Mouse (Mus musculus): ENCODE measurements around the gene Rpl38. TPM values are rescaled to one million over a fixed set of nuclear protein-coding genes. Genes with fewer than 3 reads are reported as not detected.
"Not testable (repeated sequence)": the region's sequence is repeated elsewhere in the genome, so short reads cannot be mapped to it uniquely, and the experiment has no call there.

The Rpl38 gene
- polyA plus RNA-seq, 1 experiment from 2014 or later = 775 TPM

DNA sequence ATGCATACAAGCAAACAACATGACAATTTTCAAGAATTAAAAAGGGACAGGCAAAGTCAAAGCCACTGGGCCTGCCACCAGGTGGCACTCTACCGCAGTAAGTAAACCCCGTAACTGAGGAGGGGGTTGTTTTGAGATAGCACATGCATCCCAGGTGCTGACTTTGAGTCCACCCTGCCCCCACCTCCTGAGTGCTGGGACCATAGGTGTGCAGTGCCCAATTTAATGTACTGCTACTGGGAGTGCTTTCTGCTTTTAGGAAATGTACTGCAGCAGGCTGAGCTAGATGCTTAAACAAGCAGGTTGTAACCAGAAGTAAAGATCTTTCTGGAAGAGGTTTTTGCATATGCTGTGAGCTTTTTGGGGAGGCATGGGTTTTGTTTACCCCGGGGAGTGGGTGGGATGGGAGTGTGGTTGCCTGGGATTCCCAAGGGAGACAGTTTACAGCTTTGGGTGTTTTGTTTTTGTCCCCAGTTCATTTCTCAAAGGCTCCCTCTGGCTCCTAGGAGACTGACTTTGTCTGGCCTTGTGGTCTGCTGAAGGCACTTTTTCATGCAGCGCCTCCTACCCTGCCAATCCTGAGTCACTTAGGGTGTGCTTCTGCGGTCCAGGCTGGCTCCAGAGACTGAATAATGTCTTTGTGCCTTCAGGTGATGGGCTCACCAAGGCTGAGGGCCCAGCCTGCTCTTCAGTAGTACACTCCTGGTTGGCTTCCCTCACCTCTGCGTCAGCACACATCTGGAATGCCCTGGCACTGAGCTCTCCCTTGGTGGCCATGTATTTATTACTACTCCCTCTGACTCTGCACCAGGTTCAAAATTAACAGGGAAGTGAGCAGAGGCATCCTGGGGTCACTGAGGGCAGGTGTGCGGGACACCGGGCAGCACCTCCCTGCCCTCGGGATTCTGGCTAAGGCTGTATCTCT lies 4.7 kb downstream of the Rpl38 start:
- H3K9me3 ChIP-seq (replicated peaks) = no peaks in the 10 kb centered on the region
- 63% methylated on average over 9 of the region's 9 CpGs for WGBS
- peaks cover 47% of the 10 kb centered on the region for H3K4me1 ChIP-seq (replicated peaks)
- no peak for ATAC-seq (replicated peaks; ENCODE audit: insufficient number of reproducible peaks, insufficient read depth, low FRiP score, low read depth)
- peaks cover 4% of the 10 kb centered on the region; the same call in 1 of the 2 replicates for H3K27me3 ChIP-seq
- peaks cover 33% of the 10 kb centered on the region for H3K36me3 ChIP-seq
- H3K27ac ChIP-seq = no peak overlapping the region
- no peak overlapping the region for H3K9ac ChIP-seq
- no peak overlapping the region for H3K4me2 ChIP-seq
- no peak overlapping the region for H3K4me3 ChIP-seq

DNA sequence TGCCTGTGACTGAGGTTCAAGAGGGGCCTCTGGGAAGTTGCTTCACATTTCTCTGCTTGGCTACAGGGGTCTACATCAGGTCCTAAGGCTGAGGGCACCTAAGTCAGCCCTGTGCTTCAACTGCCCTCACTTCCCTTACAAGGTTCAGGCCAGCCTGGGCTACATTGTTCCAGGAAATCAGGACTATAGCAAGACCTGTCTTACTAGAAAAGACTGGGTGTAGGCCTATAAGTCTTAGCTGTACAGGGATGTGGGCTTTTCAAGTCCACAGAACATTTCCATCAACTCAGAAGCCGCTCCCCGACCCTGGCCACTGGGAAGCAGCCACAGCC lies 5.4 kb downstream of the Rpl38 start:
- H3K4me3 ChIP-seq = no peak overlapping the region
- no peak for ATAC-seq (replicated peaks; ENCODE audit: insufficient number of reproducible peaks, insufficient read depth, low FRiP score, low read depth)
- 76% methylated on average over 2 of the region's 2 CpGs for WGBS
- H3K27me3 ChIP-seq = peaks cover 4% of the 10 kb centered on the region; the same call in 1 of the 2 replicates
- H3K9ac ChIP-seq = no peak overlapping the region
- no peak overlapping the region for H3K4me2 ChIP-seq
- no peaks in the 10 kb centered on the region for H3K9me3 ChIP-seq (replicated peaks)
- H3K36me3 ChIP-seq = peaks cover 33% of the 10 kb centered on the region
- peaks cover 47% of the 10 kb centered on the region for H3K4me1 ChIP-seq (replicated peaks)
- H3K27ac ChIP-seq = no peak overlapping the region

DNA sequence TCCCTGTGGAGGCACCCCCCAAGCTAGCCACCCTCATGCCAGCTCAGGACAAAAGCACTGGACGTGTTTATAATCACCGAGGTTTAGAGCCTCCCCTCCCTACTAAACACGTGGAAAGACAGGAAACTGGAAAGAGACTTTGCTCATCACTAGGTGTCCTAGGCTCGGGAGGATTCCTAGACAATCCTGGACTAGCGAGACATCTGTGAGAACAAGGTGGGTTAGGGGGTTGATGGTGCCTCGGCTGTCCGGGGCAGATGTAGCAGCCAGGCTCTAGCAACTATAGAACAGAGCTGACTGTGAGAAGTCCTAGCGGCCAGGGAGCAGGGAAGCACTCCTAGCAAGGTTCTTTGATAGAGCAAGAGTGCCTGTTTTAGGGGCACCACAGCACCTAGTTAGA lies 5.9 kb downstream of the Rpl38 start:
- ATAC-seq (replicated peaks; ENCODE audit: insufficient number of reproducible peaks, insufficient read depth, low FRiP score, low read depth) = no peak
- WGBS = 53% methylated on average over 8 of the region's 8 CpGs

DNA sequence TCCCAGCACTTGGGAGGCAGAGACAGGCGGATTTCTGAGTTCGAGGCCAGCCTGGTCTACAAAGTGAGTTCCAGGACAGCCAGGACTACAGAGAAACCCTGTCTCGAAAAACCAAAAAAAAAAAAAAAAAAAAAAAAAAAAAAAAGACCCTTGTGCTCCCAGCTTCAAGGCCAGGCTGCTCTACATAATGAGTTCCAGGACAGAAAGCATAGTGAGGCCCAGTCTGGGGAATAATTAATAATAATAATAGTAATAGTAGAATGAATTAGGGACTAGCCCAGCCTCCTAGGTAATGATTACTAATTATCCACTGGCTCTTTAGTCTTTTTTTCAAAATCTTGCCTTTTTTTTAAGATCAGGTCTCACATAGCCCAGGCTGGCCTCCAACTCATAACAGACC lies 6.5 kb downstream of the Rpl38 start:
- 86% methylated on average over 2 of the region's 3 CpGs for WGBS
- H3K4me3 ChIP-seq = peak overlapping the region; percentile 71
- H3K9ac ChIP-seq; ATAC-seq (replicated peaks; ENCODE audit: insufficient number of reproducible peaks, insufficient read depth, low FRiP score, low read depth); H3K9me3 ChIP-seq (replicated peaks); H3K27me3 ChIP-seq; H3K27ac ChIP-seq: not testable (repeated sequence)
- H3K4me1 ChIP-seq (replicated peaks) = peaks cover 49% of the 10 kb centered on the region
- H3K36me3 ChIP-seq = peaks cover 33% of the 10 kb centered on the region
- H3K4me2 ChIP-seq = peak overlapping the region; percentile 99

More for the DNA sequence above, 5.9 kb downstream of the Rpl38 start:
- no peak overlapping the region for H3K4me2 ChIP-seq
- H3K9ac ChIP-seq = no peak overlapping the region
- no peak overlapping the region for H3K27ac ChIP-seq
- peaks cover 33% of the 10 kb centered on the region for H3K36me3 ChIP-seq
- H3K4me1 ChIP-seq (replicated peaks) = peaks cover 49% of the 10 kb centered on the region
- no peaks in the 10 kb centered on the region for H3K9me3 ChIP-seq (replicated peaks)
- no peak overlapping the region for H3K4me3 ChIP-seq
- H3K27me3 ChIP-seq = peaks cover 4% of the 10 kb centered on the region; the same call in 1 of the 2 replicates

DNA sequence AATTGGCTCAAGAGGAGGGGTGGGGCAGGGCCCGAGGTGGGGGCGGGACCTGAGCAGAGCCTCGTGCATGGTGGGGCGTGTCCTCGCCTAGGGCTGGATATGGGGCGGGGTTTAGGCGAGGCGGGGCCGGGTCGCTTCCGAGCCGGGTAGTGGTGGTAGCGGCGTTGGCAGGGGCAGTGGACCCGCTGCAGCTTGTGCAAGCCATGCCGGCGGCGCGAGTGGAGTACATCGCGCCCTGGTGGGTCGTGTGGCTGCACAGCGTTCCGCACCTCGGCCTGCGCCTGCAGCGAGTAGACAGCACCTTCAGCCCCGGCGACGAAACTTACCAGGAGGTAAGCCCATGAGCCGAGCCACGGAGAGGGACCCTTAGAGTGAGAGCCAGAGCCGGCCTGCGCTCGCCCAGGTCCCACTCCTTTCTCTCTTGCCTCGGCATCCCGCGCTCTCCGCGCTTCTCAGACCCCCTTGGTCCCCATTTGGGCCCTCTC lies 7.1 kb downstream of the Rpl38 start, which contains the start of gene Ttyh2:
TSS of gene Ttyh2 (plus strand) at position 91 of the 485 bp plus-strand sequence.
- Histone ChIP-seq H3K27ac (peak within 1 kb of the TSS; percentile 59; the same call in 1 of the 2 replicates), H3K4me1 (replicated peaks) (peaks cover 48% of the 10 kb centered on the region), H3K36me3 (peaks cover 33% of the 10 kb centered on the region), H3K9me3 (replicated peaks) (no peaks in the 10 kb centered on the region), H3K4me3 (peak within 1 kb of the TSS; percentile 71), H3K9ac (peak within 1 kb of the TSS; percentile 69), H3K4me2 (peak within 1 kb of the TSS; percentile 99), H3K27me3 (peaks cover 4% of the 10 kb centered on the region; the same call in 1 of the 2 replicates)
- peak; percentile 86 for ATAC-seq (replicated peaks; ENCODE audit: insufficient number of reproducible peaks, insufficient read depth, low FRiP score, low read depth)
- 0% methylated on average over 40 of the region's 40 CpGs for WGBS

DNA sequence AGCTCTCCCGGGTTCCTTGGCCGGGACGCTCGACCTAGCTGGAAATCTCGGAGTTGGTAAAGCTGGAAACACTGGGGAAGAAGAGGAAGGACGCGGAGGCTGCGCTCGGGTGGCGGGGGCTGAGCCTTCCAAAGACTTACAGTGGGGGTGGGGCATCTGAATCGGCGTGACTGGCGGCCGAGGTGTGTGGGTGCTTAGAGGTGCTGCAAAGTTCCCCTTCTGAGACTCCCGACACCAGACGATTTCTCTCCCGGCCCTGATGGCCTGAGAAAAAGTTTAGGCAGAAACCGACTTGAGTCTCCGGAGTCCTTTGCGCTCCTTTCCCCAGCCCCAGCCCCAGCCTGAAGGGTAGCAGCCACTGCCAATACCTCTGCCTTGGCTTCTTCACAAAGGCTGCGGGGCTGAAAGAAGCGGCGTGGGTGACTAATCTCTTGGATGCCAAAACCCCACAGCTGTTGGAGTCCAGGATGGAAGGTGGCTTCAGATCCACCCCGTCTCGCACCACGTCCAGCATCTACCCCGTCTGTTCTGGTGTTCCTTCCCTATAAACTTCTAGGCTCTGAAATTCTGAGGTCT lies 7.6 kb downstream of the Rpl38 start:
- H3K4me3 ChIP-seq = peak overlapping the region; percentile 71
- H3K27me3 ChIP-seq = peaks cover 4% of the 10 kb centered on the region; the same call in 1 of the 2 replicates
- no peaks in the 10 kb centered on the region for H3K9me3 ChIP-seq (replicated peaks)
- WGBS = 2% methylated on average over 27 of the region's 27 CpGs
- H3K27ac ChIP-seq = peak overlapping the region; percentile 59; the same call in 1 of the 2 replicates
- peak overlapping the region; percentile 99 for H3K4me2 ChIP-seq
- peaks cover 48% of the 10 kb centered on the region for H3K4me1 ChIP-seq (replicated peaks)
- ATAC-seq (replicated peaks; ENCODE audit: insufficient number of reproducible peaks, insufficient read depth, low FRiP score, low read depth) = peak; percentile 16; the same call in 1 of the 2 replicates
- peak overlapping the region; percentile 69 for H3K9ac ChIP-seq
- H3K36me3 ChIP-seq = peaks cover 29% of the 10 kb centered on the region

DNA sequence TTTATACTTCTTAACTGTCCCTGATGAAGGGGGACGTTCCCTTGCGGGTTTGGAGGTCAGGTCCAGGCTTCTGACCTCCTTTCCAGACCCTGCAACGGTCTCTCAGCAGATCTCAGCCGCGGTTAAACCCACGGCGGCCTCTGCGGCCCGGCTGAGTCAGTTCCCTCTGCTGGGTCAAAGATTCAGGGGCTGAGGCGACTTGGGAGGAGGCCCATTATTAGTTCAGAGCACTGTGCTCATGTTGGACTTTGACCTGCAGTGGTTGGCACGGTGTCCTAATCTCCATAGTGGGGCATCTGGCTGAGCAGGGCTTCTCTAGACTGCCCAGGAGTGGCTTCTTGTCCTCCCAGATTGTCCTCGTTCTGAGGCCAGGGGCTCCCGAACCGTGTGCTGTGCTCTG lies 8.1 kb downstream of the Rpl38 start:
- peak overlapping the region; percentile 69 for H3K9ac ChIP-seq
- peak overlapping the region; percentile 99 for H3K4me2 ChIP-seq
- H3K27me3 ChIP-seq = peaks cover 4% of the 10 kb centered on the region; the same call in 1 of the 2 replicates
- 9% methylated on average over 14 of the region's 14 CpGs for WGBS
- peaks cover 45% of the 10 kb centered on the region for H3K4me1 ChIP-seq (replicated peaks)
- peak overlapping the region; percentile 71 for H3K4me3 ChIP-seq
- ATAC-seq (replicated peaks; ENCODE audit: insufficient number of reproducible peaks, insufficient read depth, low FRiP score, low read depth) = no peak
- 0 out of 2 replicates have a peak overlapping the region, but pooled peaks have one; percentile 59 for H3K27ac ChIP-seq
- H3K36me3 ChIP-seq = peaks cover 24% of the 10 kb centered on the region
- H3K9me3 ChIP-seq (replicated peaks) = no peaks in the 10 kb centered on the region

DNA sequence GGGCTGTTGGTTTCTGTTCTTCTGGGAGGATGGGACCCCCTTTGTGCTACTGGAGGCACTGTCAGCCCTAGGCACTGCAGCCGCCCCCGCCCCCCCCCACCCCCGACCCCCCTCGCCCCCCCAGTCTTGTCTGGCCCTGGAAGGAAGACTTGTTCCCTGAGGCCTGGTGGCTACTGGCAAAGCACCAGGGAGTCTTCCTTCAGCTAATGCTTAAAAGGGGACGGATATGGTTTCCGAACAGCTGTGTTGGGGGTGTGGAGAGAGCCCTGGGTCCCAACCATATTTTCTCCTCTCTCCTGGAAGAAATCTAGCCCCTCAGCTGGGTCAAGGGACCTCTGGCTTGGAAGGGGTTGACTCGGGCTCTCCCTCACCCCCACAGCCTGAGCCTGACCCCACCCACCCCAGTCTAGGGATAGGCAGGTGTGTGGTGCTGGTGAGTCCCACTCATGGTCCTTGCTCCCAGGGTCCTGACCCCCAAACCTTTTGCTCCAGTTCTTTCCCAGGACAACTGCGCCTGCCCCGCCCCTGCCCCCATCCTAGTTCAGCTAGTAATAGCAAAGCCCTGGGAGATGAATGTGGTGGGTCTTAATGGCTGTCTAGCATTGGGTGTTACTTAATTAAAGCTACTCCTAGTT lies 8.7 kb downstream of the Rpl38 start:
- H3K4me1 ChIP-seq (replicated peaks) = peaks cover 45% of the 10 kb centered on the region
- H3K9ac ChIP-seq = 0 out of 2 replicates have a peak overlapping the region, but pooled peaks have one; percentile 69
- H3K27ac ChIP-seq = no peak overlapping the region
- peaks cover 4% of the 10 kb centered on the region; the same call in 1 of the 2 replicates for H3K27me3 ChIP-seq
- H3K36me3 ChIP-seq = peaks cover 18% of the 10 kb centered on the region
- 46% methylated on average over 9 of the region's 9 CpGs for WGBS
- H3K4me2 ChIP-seq = peak overlapping the region; percentile 99
- no peak for ATAC-seq (replicated peaks; ENCODE audit: insufficient number of reproducible peaks, insufficient read depth, low FRiP score, low read depth)
- H3K4me3 ChIP-seq = peak overlapping the region; percentile 71
- H3K9me3 ChIP-seq (replicated peaks) = no peaks in the 10 kb centered on the region

DNA sequence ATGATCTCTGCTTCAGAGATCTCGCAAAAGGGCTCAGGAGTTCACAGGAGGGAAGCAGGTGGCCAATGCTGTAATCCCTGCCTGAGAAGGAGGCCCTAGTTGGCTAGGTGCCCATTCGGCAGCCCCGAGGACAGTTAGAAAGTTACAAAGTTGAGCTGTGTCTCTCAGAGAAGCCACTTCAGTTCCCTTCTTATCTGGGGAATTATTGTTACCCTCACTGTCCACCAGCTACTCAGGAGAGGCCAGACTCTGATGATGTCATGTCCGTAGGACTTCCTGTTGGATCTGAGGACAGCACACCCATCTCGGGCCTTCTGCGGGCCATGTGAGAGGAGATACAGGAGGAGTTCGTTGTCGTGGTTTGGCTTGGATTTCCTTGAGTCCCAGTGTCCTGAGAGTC lies 11.3 kb downstream of the Rpl38 start:
- Histone ChIP-seq H3K36me3 (no peaks in the 10 kb centered on the region), H3K4me2 (0 out of 2 replicates have a peak overlapping the region, but pooled peaks have one; percentile 13), H3K27me3 (peaks cover 4% of the 10 kb centered on the region; the same call in 1 of the 2 replicates), H3K9me3 (replicated peaks) (no peaks in the 10 kb centered on the region), H3K4me3 (no peak overlapping the region), H3K9ac (0 out of 2 replicates have a peak overlapping the region, but pooled peaks have one; percentile 2), H3K27ac (peak overlapping the region; percentile 52), H3K4me1 (replicated peaks) (peaks cover 49% of the 10 kb centered on the region)
- no peak for ATAC-seq (replicated peaks; ENCODE audit: insufficient number of reproducible peaks, insufficient read depth, low FRiP score, low read depth)
- 28% methylated on average over 8 of the region's 8 CpGs for WGBS

DNA sequence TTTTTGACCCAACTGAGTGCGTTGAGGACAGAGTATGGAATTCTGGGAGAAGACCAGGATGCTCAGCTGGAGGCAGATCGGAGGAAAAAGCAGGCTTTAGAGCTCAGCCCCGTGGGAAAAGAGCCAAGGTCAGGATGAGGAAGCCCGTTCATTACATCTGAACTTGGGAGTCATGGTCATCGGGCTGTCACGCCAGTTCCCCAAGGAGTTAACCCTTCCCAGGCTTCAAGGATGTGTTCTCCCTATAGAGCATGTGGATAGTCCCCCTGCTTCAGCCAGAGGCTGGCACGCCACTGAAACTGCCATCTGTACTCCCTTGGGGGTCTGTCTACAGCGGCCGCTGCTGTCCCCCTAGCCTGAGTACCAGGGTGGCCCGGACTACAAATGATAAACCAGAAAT lies 12.0 kb downstream of the Rpl38 start:
- no peak for ATAC-seq (replicated peaks; ENCODE audit: insufficient number of reproducible peaks, insufficient read depth, low FRiP score, low read depth)
- H3K4me2 ChIP-seq = no peak overlapping the region
- no peaks in the 10 kb centered on the region for H3K9me3 ChIP-seq (replicated peaks)
- H3K36me3 ChIP-seq = no peaks in the 10 kb centered on the region
- H3K27ac ChIP-seq = peak overlapping the region; percentile 4; the same call in 1 of the 2 replicates
- no peak overlapping the region for H3K9ac ChIP-seq
- H3K27me3 ChIP-seq = peaks cover 4% of the 10 kb centered on the region; the same call in 1 of the 2 replicates
- peaks cover 52% of the 10 kb centered on the region for H3K4me1 ChIP-seq (replicated peaks)
- no peak overlapping the region for H3K4me3 ChIP-seq
- WGBS = 52% methylated on average over 10 of the region's 10 CpGs

Data from heart, embryonic 15.5 days (tissue).